Mouse (Mus musculus) ES-Bruce4 (cell line): Measurements from ENCODE around the gene Tcte2.

ENCODE experiments used
- CTCF ChIP-seq: IDR thresholded peaks from one replicate; pipeline ENCODE4 v1.8.1; 2011; ENCODE audit warnings: low read depth, low read length
- EP300 ChIP-seq: IDR thresholded peaks from 2 replicates; pipeline ENCODE4 v1.6.1; 2011; ENCODE audit warnings: low read depth, low read length; ENCODE audit not compliant: insufficient read depth
- POLR2A ChIP-seq: IDR thresholded peaks from one replicate; pipeline ENCODE4 v1.8.1; 2011; ENCODE audit warnings: low read length; ENCODE audit not compliant: insufficient read depth

- no peak for TF ChIP-seq POLR2A
- TF ChIP-seq CTCF = no peak
- TF ChIP-seq EP300 = no peak
Measured at GRCm38 (mm10) chr17:13670227-13670626, 91.4 kb downstream of the Tcte2 start.
